Mouse (Mus musculus) Patski (cell line): ENCODE measurements around the gene Tssc4. TPM values are rescaled to one million over a fixed set of nuclear protein-coding genes. Genes with fewer than 3 reads are reported as not detected.

Experiments used
- ATAC-seq: fragments of 100-300 bp; one replicate; pipeline ENCODE4 v1.8.0; 2021
- CTCF ChIA-PET: fragments of 350-600 bp; sonication (Branson Sonifier 250); formaldehyde crosslinking; loops from one replicate; lab custom pipeline; 2022; ENCODE audit warnings: inconsistent platforms; lab: Charles Lee
- POLR2A ChIA-PET: fragments of 350-600 bp; sonication (Branson Sonifier 250); formaldehyde crosslinking; loops from one replicate; lab custom pipeline; 2022; ENCODE audit warnings: antibody characterized with exemption, inconsistent platforms; lab: Charles Lee
- DNase-seq: peaks from one replicate; pipeline ENCODE4 v3.0.0-alpha.2; 2011; ENCODE audit warnings: low read depth, low spot score
- H3K27me3 ChIP-seq: fragments of 371-371 bp; one replicate; pipeline ENCODE4 v1.5.1; 2021
- CTCF ChIP-seq: fragments of 100-300 bp; IDR thresholded peaks from one replicate; pipeline ENCODE4 v1.5.1; 2021
- in situ Hi-C: fragments of 300-500 bp; cut with MboI; formaldehyde crosslinking; loops from 3 replicates; pipeline ENCODE4 v1.11.1; 2018; ENCODE audit warnings: low pct_unique_long_range_greater_than_20kb, mixed read lengths
- polyA plus RNA-seq: library from polyadenylated mRNA; unstranded; gene quantifications from one replicate; pipeline ENCODE4 v1.2.3, GENCODE M21; 2021

Tssc4 gene
- polyA plus RNA-seq, 1 experiment from 2014 or later: 42.0 TPM

DNA sequence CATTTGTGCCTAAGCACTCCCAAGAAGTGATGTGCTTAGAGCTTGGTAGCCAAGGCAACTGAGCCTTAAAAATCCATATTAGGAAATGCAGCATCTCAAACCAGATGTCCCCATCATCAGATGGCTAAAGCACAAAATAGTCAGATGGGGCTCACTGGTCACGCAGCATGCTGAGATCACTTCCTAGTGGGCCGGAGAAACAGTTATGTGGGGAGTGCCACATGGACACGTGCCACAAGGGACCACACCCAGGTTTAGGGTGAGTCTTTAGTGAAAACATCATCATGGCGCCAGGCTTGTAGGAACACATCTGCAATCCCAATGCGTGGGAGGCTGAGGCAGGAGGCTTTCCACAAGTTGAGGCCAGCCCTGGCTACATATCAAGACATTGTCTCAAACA is 47.5 kb downstream of the Tssc4 start:
- CTCF ChIA-PET: no interaction called here
- no peak for ATAC-seq
- in situ Hi-C loops: no loop called here
- POLR2A ChIA-PET: interaction anchor here (0.6 kb wide), 1 partner anchor 240 kb away, joined by 3 read pairs; no protein-coding TSS in a partner anchor
- no peak for TF ChIP-seq CTCF
- DNase-seq: no peak
- no peaks in the 10 kb centered on the region for H3K27me3 ChIP-seq

DNA sequence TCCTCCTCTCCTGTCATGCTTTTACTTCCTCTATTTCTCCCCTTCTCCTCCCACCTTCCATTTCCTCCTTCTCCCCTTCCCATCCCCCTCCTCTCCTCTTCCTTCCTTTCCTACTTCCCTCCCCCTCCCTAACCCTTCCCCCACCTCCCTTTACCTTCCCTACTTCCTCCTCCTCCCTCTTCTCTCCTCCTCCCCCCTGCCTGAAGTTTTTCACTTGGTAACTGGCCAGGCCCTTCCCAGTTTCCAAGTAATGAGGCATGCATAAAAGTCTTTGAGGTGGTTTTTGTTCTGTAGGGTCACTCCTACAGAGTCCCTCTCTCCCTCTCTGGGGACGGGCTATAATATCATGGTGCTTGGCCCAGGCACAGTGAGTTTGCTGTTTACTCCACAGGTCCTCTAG is 50.4 kb downstream of the Tssc4 start:
- ATAC-seq (no peak), DNase-seq (no peak)
- H3K27me3 ChIP-seq: no peaks in the 10 kb centered on the region
- CTCF ChIA-PET: no interaction called here
- POLR2A ChIA-PET: no interaction called here
- in situ Hi-C loops: no loop called here
- TF ChIP-seq CTCF: no peak

DNA sequence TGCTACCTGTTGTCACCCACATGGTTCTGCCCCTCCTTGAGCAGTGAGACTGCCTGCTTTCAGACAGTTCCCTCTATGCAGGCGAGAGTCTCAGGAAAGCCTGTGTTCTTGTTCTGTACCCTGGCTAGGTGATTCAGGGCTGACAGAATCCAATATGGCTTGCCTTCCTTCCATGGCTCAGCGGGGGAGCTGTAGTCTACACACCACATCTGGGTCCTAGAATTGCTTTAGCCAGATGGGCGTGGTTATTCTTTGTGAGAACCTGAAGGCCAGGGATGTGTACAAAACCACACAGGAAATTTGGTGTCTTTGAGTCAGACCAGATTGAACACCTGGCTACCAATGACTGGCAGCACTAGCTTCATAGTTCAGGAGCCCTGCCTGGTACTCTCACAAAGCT is 50.8 kb downstream of the Tssc4 start:
- ATAC-seq: no peak
- in situ Hi-C loops: no loop called here
- ChIA-PET CTCF (interaction anchor here (1.2 kb wide), 1 partner anchor 12 kb away, joined by 3 read pairs; no protein-coding TSS in a partner anchor), POLR2A (no interaction called here)
- H3K27me3 ChIP-seq: no peaks in the 10 kb centered on the region
- DNase-seq: no peak
- TF ChIP-seq CTCF: no peak

Other genes with a start within 250 kb of the Tssc4 start
- not detected for gene Th, start 138.1 kb upstream of the Tssc4 start, polyA plus RNA-seq
- 0.08 TPM for gene Ascl2, start 100.0 kb upstream of the Tssc4 start, polyA plus RNA-seq
- gene Tspan32, start 64.2 kb upstream of the Tssc4 start, polyA plus RNA-seq: 0.14 TPM
- 622 TPM for gene Cd81, start 16.5 kb upstream of the Tssc4 start, polyA plus RNA-seq
- gene Trpm5, start 25.4 kb downstream of the Tssc4 start, polyA plus RNA-seq: 1.6 TPM
- 0.05 TPM for gene Kcnq1, start 37.1 kb downstream of the Tssc4 start, polyA plus RNA-seq